Mouse (Mus musculus): ENCODE measurements around the gene Slc25a39.
"Not testable (repeated sequence)": the region's sequence is repeated elsewhere in the genome, so short reads cannot be mapped to it uniquely, and the experiment has no call there.

The Slc25a39 gene

GRCm38 (mm10) chr11:102411704-102412103 lies 4.0 kb upstream of the Slc25a39 start:
- DNase-seq (ENCODE audit: low spot score in 2 of 2), result peak; percentile 90 to 92

GRCm38 (mm10) chr11:102411061-102411460 lies 3.3 kb upstream of the Slc25a39 start:
- no peak for DNase-seq (ENCODE audit: low spot score in 2 of 2)

- DNase-seq (ENCODE audit: low spot score in 2 of 2), result not testable (repeated sequence)
Measured at GRCm38 (mm10) chr11:102410345-102410744, 2.6 kb upstream of the Slc25a39 start.

- no peak for DNase-seq (ENCODE audit: low spot score in 2 of 2)
Measured at GRCm38 (mm10) chr11:102409795-102410330, 2.1 kb upstream of the Slc25a39 start.

GRCm38 (mm10) chr11:102408888-102409794 lies 1.4 kb upstream of the Slc25a39 start:
- no peak for DNase-seq (ENCODE audit: low spot score in 2 of 2)

- DNase-seq (ENCODE audit: low spot score in 2 of 2), result peak; percentile 97 to 98
Measured at GRCm38 (mm10) chr11:102408344-102408876, 664 bp upstream of the Slc25a39 start.

GRCm38 (mm10) chr11:102406900-102407833 lies 579 bp downstream of the Slc25a39 start:
- DNase-seq (ENCODE audit: low spot score in 2 of 2), result peak; percentile 77 to 87

- no peak for DNase-seq (ENCODE audit: low spot score in 2 of 2)
Measured at GRCm38 (mm10) chr11:102406401-102406800, 1.3 kb downstream of the Slc25a39 start.

- no peak for DNase-seq (ENCODE audit: low spot score in 2 of 2)
Measured at GRCm38 (mm10) chr11:102405544-102406285, 2.0 kb downstream of the Slc25a39 start.

- no peak for DNase-seq (ENCODE audit: low spot score in 2 of 2)
Measured at GRCm38 (mm10) chr11:102404161-102405010, 3.4 kb downstream of the Slc25a39 start.

GRCm38 (mm10) chr11:102403657-102404056 lies 4.1 kb downstream of the Slc25a39 start:
- DNase-seq (ENCODE audit: low spot score in 2 of 2), result no peak

GRCm38 (mm10) chr11:102401898-102402500 lies 5.7 kb downstream of the Slc25a39 start:
- DNase-seq (ENCODE audit: low spot score in 2 of 2), result no peak

- DNase-seq (ENCODE audit: low spot score in 2 of 2), result no peak
Measured at GRCm38 (mm10) chr11:102400513-102401084, 7.1 kb downstream of the Slc25a39 start.

GRCm38 (mm10) chr11:102399610-102400072 lies 8.1 kb downstream of the Slc25a39 start:
- DNase-seq (ENCODE audit: low spot score in 2 of 2), result peak in 1 of 2 experiments; percentile 25

GRCm38 (mm10) chr11:102399107-102399506 lies 8.6 kb downstream of the Slc25a39 start:
- DNase-seq (ENCODE audit: low spot score in 2 of 2), result no peak

GRCm38 (mm10) chr11:102398007-102398825 lies 9.5 kb downstream of the Slc25a39 start:
- DNase-seq (ENCODE audit: low spot score in 2 of 2), result peak in 1 of 2 experiments; percentile 33

- peak in 1 of 2 experiments; percentile 60 for DNase-seq (ENCODE audit: low spot score in 2 of 2)
Measured at GRCm38 (mm10) chr11:102396671-102397141, 11.0 kb downstream of the Slc25a39 start.

GRCm38 (mm10) chr11:102396263-102396662 lies 11.5 kb downstream of the Slc25a39 start:
- DNase-seq (ENCODE audit: low spot score in 2 of 2), result peak in 1 of 2 experiments; percentile 41

Measured in right cerebral cortex, adult 2 months (tissue).